Mouse (Mus musculus) stomach, postnatal 0 days (tissue): ENCODE data around the gene Trp53bp2.

Source experiments
- CTCF ChIP-seq: IDR thresholded peaks from 2 replicates; pipeline ENCODE4 v1.5.1; 2016; ENCODE audit warnings: antibody characterized with exemption, low read depth, mild to moderate bottlenecking, moderate library complexity
- EP300 ChIP-seq: optimal IDR thresholded peaks from 2 replicates; pipeline ENCODE3; 2016; ENCODE audit warnings: antibody characterized with exemption

- TF ChIP-seq CTCF: no peak
- no peak for TF ChIP-seq EP300
These were observed 90.6 kb downstream of the Trp53bp2 start for GRCm38 (mm10) chr1:182499443-182500089.
